Mouse (Mus musculus): Measurements from ENCODE around the gene Hcrtr1. TPM values are rescaled to one million over a fixed set of nuclear protein-coding genes. Genes with fewer than 3 reads are reported as not detected.

Hcrtr1 gene
- total RNA-seq, 2 experiments from 2014 or later = 2.7 to 3.1 TPM

DNA sequence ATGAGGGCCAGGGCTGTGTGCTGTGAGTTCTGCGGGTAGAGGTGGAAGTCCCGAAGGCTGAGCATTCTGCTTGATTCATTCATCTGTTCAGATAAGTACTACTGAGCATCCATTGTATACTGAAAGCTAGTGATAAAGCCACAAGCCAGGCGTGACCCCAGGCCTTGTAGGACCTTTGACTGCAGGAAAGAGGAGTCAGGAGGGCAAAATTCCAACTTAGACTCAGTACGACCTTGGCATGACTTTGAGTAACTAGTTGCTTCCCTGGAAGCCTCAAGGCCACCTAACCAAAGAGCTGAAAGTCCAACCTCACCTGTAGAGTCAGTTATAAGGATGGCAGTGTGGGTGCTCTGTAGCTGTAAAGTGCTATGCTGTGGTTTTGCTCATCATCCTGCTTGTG, 18.4 kb downstream of the Hcrtr1 start:
- DNase-seq = no peak

DNA sequence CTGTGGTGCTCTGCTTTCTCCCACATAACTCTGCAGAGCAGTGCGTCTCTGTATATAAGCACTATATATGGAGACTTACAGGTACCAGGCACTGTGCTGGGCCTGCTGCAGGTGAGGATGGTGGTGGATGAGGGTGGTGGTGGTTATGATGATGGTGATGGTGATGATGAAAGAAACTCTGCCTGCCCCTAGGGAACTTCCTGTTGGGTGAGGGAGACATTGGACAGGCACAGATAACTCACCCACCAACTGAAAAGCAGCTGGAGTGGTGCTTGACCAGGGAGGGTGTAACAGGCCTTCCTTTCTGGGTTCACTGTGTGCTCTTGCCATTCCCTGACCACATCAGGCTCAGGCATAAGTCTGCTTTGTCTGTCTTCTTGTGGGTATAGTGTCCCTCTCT, 26.4 kb downstream of the Hcrtr1 start:
- DNase-seq = no peak

DNA sequence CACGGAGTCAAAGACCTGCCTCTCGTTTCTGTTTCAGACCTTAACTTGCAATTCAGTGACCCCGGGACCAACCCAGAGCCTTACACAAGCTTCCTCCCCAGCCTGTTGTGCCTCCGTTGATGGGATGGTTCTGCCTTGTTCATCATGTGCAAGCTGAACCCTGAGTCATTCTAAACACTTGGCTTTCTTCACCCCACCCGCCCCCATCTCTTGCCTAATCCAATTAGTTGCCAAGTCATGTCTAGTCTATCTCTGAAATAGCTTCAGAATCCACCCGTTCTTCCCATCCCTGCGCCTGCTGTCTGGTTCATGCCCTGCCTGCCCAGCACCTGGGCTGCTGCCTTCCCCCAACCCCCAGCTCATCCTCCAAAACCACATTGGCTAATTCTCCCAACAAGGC, 26.9 kb downstream of the Hcrtr1 start:
- peak in 1 of 2 experiments; percentile 25 for DNase-seq

DNA sequence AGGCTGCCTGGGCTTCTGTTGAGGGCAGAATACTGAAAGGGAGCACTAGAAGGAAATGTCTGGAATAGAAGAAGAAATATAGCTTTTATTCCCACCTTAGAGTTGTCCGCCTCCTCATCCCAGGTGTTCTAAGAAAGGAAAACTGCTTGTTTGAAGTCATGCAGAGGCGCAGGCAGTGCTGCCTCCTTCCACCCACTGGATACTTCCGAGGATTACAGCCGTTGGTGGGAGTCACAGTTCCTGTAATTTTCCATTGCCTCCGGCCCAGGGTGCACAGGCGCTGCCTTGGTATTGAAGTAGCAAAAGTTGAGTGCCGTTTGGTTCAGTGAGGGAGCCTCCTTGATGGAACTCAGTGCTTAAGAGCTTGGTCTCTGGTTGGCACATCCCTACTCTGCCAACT, 29.1 kb downstream of the Hcrtr1 start:
- no peak for DNase-seq

DNA sequence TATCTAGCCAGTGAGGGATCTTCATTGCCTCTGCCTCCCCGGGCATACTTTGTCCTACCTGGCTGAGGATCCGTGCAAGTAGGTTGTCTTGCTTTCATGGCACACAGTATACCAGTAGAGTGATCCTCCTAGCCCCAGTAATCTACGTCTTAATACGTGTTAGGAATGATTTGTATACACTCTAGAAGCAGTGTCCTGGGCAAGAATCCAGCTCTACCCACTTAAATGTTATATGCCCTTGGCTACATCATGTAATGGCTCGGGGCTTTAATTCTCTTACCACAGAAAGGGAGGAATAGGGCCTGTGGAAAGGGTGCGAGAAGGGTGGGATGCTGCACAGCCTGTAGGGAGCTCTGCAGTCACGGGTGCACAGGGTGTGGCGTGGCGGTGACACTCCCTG, 29.5 kb downstream of the Hcrtr1 start:
- DNase-seq = no peak

DNA sequence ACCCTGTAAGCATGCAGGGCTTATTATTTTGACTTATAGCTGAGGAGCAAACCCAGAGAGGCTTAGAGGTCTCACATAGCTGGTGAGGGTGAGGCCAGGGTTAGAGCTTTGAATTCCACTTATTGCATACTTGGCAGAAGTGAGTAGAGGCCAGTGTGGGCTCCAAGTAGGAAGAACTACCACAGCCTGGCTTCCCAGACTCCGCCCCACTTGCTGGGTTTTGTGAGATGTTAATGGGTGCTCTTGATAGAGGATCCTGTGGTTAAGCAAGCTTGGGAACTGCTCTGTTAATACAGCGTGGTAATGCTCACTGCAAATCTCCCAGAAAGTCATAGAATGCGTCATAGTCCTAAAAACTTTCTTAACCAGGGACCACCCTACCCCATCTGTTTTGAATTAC, 30.2 kb downstream of the Hcrtr1 start:
- no peak for DNase-seq

DNA sequence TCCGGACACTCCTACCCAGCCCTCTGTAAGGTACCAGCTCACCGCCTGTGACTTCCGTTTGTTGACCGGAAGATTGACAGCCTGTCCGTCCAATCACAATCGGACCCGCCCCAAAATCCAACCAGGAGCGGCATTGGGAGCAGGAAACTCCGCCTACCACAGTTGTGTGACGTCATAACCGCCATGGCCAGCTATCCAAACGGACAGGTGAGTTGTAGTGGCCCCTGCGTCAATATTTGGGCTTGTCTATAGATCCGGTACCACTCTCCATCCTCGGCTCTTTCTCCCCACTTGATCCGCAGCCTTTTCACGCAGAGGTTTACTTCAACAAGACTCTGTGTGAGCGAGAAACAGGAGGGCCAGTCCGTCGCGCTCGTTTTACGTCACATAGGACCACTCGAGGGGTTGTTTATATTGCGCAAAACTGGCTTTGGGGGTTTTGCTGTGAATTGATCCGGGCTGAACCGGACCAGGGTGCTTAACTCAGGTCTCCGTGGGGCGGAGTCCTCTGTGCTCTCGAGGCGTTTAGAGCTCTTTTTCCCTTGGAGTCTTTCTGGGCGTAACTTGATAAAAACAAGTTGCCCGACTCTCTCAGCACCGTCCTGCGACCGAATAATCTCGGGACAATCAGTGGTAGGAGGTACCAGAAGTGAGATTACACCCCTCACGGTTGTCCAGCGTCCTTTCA, 31.6 kb downstream of the Hcrtr1 start:
- DNase-seq = peak; percentile 99 to 100

DNA sequence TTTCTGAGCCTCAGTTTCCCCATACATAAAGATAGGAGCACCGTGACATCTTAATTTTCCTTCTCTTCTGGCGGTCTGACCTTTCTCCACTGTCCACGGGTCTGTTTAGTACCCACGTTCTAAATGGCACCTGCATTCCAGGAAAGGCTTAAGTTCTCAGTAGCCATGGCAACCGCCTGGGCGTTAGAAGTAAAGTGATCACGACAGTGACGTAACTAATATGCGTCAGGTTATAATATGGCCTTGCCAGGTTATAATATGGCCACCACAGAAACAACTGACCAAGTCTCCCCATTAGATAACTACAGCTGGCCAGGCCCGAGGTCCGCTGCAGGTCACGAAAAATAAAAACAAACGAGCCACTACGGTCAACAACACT, 32.1 kb downstream of the Hcrtr1 start:
- DNase-seq = no peak

DNA sequence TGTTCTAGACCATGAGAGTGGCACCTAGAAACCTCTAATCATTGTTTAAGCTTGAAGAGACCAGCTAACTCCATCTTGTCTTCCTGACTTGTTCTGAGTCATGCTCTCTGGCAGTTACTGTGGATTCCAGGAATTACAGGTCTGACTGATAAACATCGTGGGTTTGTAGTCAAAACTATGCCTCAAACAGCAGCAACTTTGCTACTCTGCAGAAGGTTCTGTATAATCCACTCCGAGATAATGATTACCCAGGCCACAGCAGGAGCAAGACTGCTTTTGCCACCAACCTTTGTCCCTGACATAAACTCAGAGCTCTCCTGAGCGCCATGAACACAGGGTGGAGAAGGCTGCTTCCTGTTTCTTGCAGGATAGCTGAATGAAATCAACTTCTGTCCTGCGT, 34.6 kb downstream of the Hcrtr1 start:
- no peak for DNase-seq

DNA sequence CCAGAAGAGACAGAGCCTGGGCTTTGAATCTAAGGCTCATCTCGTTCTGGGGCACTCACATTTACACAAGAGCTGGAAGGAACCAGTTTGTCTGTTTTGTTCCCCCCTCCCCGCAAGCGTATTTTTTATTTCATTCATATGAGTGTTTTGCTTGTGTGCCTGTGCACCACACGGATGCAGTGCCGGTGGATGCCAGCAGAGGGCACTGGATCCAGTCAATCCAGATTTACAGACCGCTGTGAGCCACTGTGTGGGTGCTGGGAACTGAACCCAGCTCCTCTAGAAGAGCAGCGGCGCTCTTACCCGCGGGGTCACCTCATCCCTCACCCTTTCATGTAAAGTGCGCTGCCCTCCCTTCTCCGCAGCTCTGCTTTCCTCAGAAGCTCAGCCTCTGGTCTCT, 35.5 kb downstream of the Hcrtr1 start:
- no peak for DNase-seq

DNA sequence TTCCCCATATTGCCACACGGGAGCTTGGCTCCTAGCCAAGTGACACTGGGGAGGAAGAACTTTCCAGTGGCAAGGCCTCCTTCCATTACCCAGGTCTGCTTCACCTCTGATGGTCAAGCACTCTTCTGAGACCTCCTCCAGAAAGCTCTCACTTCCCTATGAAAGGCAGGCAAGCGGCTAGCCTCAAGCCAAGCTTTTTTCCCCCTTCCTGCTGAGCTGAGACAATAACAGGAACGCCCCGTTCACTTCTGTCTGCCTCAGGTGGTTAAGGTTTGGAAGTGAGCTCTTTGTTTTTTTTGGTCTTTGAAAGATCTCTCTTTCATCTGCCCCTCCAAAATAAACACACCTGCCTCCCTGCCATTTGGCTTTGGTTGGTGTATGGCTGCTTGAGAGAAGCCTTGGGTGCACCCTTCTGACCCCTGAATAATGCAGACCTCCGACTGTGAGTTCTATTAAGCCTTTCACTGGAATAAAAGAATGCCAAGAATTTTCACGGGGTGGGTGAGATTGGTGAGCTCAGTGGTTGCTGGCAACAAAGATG, 37.0 kb downstream of the Hcrtr1 start, which contains the start of gene Pef1:
TSS of gene Pef1 (plus strand) at position 448 of the 541 bp plus-strand sequence.
- no peak for DNase-seq

DNA sequence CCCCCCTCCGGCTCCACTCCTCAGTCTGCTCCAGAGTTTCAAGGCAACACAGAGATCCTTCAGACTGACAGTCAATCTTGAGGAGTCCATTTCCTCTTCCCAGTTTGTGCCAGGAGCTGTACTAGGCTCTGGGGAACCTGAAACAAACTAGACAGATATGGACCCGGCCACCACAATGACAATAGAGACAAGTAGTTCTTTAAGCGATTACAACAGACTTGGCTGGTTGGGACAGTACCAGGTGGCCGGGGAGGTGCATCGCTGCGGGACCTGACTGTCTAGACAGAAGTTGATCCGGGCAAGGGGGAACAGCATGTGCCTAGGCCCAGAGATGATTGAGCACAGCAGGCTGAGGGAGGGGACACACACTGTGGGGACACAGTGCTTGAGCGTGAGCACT, 38.0 kb downstream of the Hcrtr1 start:
- no peak for DNase-seq

DNA sequence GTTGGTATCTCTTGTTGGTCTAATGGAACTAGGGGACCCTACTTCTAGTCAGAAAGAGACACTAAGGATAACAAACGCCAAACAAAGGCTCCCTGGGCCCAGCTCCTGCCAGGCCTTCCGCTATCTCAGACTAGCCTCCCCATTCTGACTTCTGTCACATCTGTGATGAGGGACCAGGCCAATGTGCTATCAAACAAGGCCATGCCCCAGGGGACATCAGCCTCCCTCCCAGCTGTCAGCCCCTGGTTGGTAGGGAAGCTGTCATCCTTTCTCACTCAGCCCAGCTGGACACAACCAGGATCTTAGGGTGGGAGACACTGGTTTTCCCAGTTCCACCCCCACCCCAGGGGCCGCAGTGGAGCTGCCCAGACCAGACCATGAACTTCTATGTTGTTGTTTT, 44.0 kb downstream of the Hcrtr1 start:
- no peak for DNase-seq

DNA sequence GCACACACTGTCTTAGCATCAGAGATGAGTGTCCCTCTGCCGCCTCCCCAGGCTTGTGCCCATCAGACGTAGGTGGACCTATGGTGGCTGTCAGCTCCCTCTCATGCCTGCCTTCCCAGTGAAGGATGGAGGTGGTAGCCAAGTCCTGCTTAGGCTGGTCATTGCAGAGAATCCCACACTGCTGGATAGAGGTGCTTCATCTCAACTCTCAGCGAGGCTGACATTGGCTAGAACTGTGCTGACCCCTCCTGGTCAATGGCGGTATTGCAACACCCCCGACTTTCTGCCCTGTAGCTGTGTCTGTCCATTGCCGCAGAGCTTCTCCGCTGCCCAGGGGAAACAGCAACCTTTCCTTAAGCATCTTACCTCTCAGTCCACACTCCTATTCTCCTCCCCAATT, 51.9 kb downstream of the Hcrtr1 start:
- DNase-seq = peak; percentile 90 to 95

DNA sequence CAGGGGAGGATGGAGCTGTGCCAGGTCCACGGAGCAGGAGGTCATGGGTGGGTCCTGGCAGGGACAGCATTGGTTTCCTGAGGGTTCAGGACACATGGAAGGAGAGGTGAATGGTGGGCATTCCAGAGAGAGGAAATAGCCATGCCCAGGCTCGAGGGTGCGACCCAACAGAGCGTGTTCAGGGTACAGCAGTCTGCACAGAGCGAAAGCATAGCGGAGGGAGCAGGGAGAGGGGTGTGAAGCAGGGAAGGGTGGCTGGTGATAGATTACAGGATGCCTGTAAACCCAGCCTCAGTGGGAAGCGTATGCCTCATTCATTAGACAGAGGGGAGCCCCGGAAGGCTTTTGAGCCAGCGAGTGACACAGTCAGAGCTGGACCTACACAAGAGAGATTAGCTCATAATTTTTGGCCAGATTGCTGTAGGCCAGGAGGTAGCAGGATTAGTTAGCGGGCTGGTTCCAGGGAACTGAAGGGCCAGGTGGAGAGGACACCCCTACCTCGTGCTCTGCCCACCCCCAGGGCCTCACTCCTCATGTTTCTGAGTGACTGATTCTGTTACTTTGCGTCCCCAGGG, 53.8 kb downstream of the Hcrtr1 start:
- no peak for DNase-seq

DNA sequence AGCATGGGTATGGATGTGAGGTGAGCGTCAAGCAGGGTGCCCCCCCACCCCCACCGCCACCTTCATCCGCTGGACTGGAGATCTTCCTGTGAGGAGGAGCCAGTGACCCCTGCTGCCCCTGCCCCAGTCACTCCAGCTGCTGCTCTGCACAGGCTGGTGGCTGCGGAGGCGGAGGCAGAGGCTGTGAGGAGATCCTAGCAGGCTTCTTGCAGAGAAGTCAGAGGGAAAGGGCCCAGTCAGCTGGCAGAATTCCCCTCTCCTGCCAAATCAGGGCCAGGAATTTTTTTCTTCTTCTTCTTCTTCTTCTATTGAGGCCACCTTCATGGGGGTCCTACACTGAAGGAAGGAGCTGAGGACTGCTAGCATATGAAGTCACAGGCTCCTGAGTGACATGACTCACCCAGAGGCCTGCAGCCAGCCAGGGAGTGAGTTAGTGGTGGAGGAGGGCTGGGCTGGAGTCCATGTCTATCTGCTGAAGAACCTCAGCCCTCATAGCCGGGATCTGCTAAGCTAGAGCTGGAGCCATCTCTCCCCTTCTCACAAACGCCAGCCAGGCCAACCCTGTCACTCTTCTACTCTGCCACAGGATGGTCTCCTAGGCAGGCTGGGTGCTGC, 54.7 kb downstream of the Hcrtr1 start:
- DNase-seq = no peak

DNA sequence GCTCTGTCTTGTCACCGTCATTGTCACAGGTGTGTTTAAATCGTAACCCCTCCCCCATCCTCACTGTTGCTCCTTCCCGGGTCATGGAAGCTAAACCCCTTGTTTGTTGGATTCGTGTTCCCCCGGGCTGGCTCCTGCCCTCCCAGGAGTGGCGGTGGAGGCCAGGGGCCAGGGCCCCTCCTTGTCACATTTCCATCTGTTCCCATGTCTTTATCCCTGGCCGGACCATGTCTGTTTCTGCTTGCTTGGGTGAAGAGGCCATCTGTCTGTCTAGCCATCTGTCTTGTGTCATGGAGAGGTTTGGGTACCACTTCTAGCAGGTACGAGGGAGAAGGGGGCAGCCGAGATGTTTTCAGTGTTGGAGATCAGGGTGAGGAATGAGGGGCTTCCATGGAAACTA, 56.9 kb downstream of the Hcrtr1 start:
- DNase-seq = no peak

DNA sequence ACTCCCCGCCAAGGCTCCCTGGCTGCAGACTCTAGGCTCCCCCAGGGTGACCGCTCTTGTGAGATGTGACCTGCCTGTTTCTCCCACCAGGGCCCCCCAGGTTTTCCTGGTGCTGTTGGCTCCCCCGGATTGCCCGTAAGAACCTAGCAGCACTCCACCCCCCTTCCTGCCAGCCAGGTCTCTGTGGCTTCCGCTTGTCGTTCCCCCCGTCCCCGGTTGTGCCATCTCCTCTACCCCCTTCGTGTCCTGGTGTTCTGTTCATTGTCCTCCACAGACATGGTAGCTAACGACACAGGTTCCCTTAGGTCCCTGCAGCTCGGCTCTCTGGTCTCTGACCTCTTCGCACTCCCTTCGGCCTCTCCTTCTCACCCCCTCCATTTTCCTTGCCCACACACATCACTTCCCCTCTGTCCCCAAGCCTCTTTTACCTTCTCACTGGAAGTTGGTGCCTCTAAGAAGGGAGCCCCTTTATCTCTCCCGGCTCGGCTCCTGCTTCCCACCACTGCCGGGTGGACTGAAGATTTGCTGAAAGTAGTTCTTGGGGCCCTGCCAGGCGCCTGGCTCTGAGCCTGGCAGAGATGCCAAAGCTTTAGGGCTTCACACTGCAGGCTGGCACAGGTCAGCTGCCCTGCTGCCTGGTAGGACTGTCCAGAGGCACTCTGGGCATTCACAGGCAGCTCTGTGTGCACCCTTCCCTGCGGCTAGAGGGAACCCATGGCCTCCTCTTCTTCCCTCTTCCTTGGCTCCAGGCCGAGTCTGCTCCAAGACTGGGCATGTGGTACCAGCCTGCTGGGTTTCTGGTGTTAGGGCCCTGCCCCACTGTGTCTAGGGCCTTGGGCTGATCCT, 57.6 kb downstream of the Hcrtr1 start:
- peak; percentile 68 to 69 for DNase-seq
